ENCODE assay signal across 22 mouse cellular contexts in genomic region chr13:91690118-91690517, GRCm38 (mm10). TPM values are rescaled to one million over a fixed set of nuclear protein-coding genes. Genes with fewer than 3 reads are reported as not detected.
DNase-seq lines count a peak whose midpoint lies in the region; ATAC-seq and TF ChIP-seq lines count a peak whose summit lies in the region.
"Had no signal": no experiment of that assay in that cellular context is flagged by ENCODE, and none has a peak within 500 bp of the region (broad histone marks: within the 10 kb centered on the region; RNA-seq: fewer than 3 reads in every experiment).

No protein-coding gene starts in this region.

- H3K36me3 ChIP-seq in heart, adult 2 months (ENCODE audit: control insufficient read depth, insufficient read depth, low read length), result peaks cover 3% of the 10 kb centered on the region; the same call in 1 of the 2 replicates
- peaks cover 8% of the 10 kb centered on the region; the same call in 1 of the 2 replicates for H3K36me3 ChIP-seq in midbrain, embryonic 15.5 days (replicated peaks)
- H3K36me3 ChIP-seq in midbrain, embryonic 11.5 days (ENCODE audit: control insufficient read depth, insufficient read depth, low read length), result 0 out of 2 replicates have a peak, but pooled peaks cover 4% of the 10 kb centered on the region
- 0 out of 2 replicates have a peak, but pooled peaks cover 3% of the 10 kb centered on the region for H3K36me3 ChIP-seq in intestine, embryonic 16.5 days (ENCODE audit: control insufficient read depth, insufficient read depth, low read length)

- H3K27ac ChIP-seq in heart, adult 2 months, result no peak overlapping the region
- no peak overlapping the region for H3K27ac ChIP-seq in midbrain, embryonic 15.5 days
- H3K27ac ChIP-seq in midbrain, embryonic 11.5 days (ENCODE audit: low read depth, low read length), result no peak overlapping the region
- H3K27ac ChIP-seq in intestine, embryonic 16.5 days (ENCODE audit: low read length), result no peak overlapping the region
- H3K27ac ChIP-seq: forebrain, embryonic 13.5 days; forebrain, embryonic 15.5 days had no signal

- 85% methylated on average over 5 of the region's 5 CpGs for whole genome bisulfite sequencing in heart, adult 2 months
- 89% methylated on average over 5 of the region's 5 CpGs for WGBS in midbrain, embryonic 15.5 days
- WGBS in midbrain, embryonic 11.5 days, result 92% methylated on average over 5 of the region's 5 CpGs
- 80% methylated on average over 5 of the region's 5 CpGs for WGBS in intestine, embryonic 16.5 days

- H3K4me3 ChIP-seq in heart, adult 2 months, result no peak overlapping the region
- no peak overlapping the region for H3K4me3 ChIP-seq in midbrain, embryonic 15.5 days
- no peak overlapping the region for H3K4me3 ChIP-seq in midbrain, embryonic 11.5 days (ENCODE audit: low read depth, low read length)
- no peak overlapping the region for H3K4me3 ChIP-seq in intestine, embryonic 16.5 days (ENCODE audit: low read length)
- H3K4me3 ChIP-seq: forebrain, embryonic 13.5 days; forebrain, embryonic 15.5 days had no signal

- DNase-seq in heart, adult 11 months, result peak; percentile 70
- no peak for DNase-seq in heart, adult 2 months
- no peak for DNase-seq in midbrain, embryonic 11.5 days (ENCODE audit: low spot score, missing footprints)
- DNase-seq in frontal cortex, postnatal 25 days (ENCODE audit: low spot score in 2 of 2), result no peak
- no peak for DNase-seq in cerebellum, adult 18-20 months
- DNase-seq: adrenal gland, adult 2 months; adrenal gland, postnatal 10 days; adrenal gland, postnatal 25 days; cerebellum, adult 11 months; cerebellum, adult 2 months; cerebellum, adult 9-10 months; cerebellum, postnatal 10 days; cerebellum, postnatal 25 days; forebrain, postnatal 0 days had no signal

- intact Hi-C loops in heart, adult 2 months (cut with DNase I), result no loop called here

- TF ChIP-seq CTCF in heart, adult 2 months (IDR thresholded peaks at IDR 0.05), result no peak

- no peak for TF ChIP-seq EP300 in heart, adult 2 months (IDR thresholded peaks at IDR 0.05; ENCODE audit: insufficient read depth, low read depth, low read length)

- no peak for TF ChIP-seq POLR2A in heart, adult 2 months (IDR thresholded peaks at IDR 0.05; ENCODE audit: insufficient read depth, low read depth, low read length)

- H3K9ac ChIP-seq in heart, adult 2 months (ENCODE audit: low read depth, low read length), result no peak overlapping the region
- no peak overlapping the region for H3K9ac ChIP-seq in midbrain, embryonic 15.5 days
- H3K9ac ChIP-seq in midbrain, embryonic 11.5 days (ENCODE audit: low read length), result no peak overlapping the region
- H3K9ac ChIP-seq in intestine, embryonic 16.5 days (ENCODE audit: low read depth, low read length), result no peak overlapping the region
- H3K9ac ChIP-seq: forebrain, embryonic 13.5 days; forebrain, embryonic 15.5 days; forebrain, postnatal 0 days had no signal

- H3K4me2 ChIP-seq in midbrain, embryonic 15.5 days, result no peak overlapping the region
- no peak overlapping the region for H3K4me2 ChIP-seq in midbrain, embryonic 11.5 days
- no peak overlapping the region for H3K4me2 ChIP-seq in intestine, embryonic 16.5 days (ENCODE audit: low read depth, low read length)
- H3K4me2 ChIP-seq: forebrain, embryonic 13.5 days; forebrain, embryonic 15.5 days had no signal

- 0 out of 2 replicates have a peak, but pooled peaks have one; percentile 14 for ATAC-seq in midbrain, embryonic 15.5 days (replicated peaks)
- no peak for ATAC-seq in midbrain, embryonic 11.5 days (ENCODE audit: low FRiP score)
- peak; percentile 62; the same call in 1 of the 2 replicates for ATAC-seq in intestine, embryonic 16.5 days
- ATAC-seq: forebrain, embryonic 13.5 days; forebrain, embryonic 15.5 days had no signal

- no peaks in the 10 kb centered on the region for H3K79me2 ChIP-seq in heart, adult 2 months (replicated peaks; ENCODE audit: control insufficient read depth, insufficient read depth, low read length)

- peaks cover 2% of the 10 kb centered on the region; the same call in 1 of the 2 replicates for H3K4me1 ChIP-seq in heart, adult 2 months (ENCODE audit: control insufficient read depth, insufficient read depth, low read length)
- H3K4me1 ChIP-seq in midbrain, embryonic 15.5 days, result no peaks in the 10 kb centered on the region
- no peaks in the 10 kb centered on the region for H3K4me1 ChIP-seq in midbrain, embryonic 11.5 days (ENCODE audit: control insufficient read depth, insufficient read depth, low read length)
- no peaks in the 10 kb centered on the region for H3K4me1 ChIP-seq in intestine, embryonic 16.5 days (ENCODE audit: control insufficient read depth, insufficient read depth, low read length)
- H3K4me1 ChIP-seq: forebrain, embryonic 13.5 days; forebrain, embryonic 15.5 days had no signal

- H3K9me3 ChIP-seq in midbrain, embryonic 15.5 days, result no peaks in the 10 kb centered on the region
- H3K9me3 ChIP-seq in midbrain, embryonic 11.5 days (ENCODE audit: control insufficient read depth, low read length), result no peaks in the 10 kb centered on the region
- no peaks in the 10 kb centered on the region for H3K9me3 ChIP-seq in intestine, embryonic 16.5 days (ENCODE audit: control insufficient read depth, low read length)
- H3K9me3 ChIP-seq: forebrain, embryonic 15.5 days had no signal

- no peaks in the 10 kb centered on the region for H3K27me3 ChIP-seq in heart, adult 2 months (ENCODE audit: control insufficient read depth, insufficient read depth, low read length)
- H3K27me3 ChIP-seq in midbrain, embryonic 15.5 days (replicated peaks), result no peaks in the 10 kb centered on the region
- no peaks in the 10 kb centered on the region for H3K27me3 ChIP-seq in midbrain, embryonic 11.5 days (ENCODE audit: control insufficient read depth, insufficient read depth, low read length)
- no peaks in the 10 kb centered on the region for H3K27me3 ChIP-seq in intestine, embryonic 16.5 days (replicated peaks; ENCODE audit: control insufficient read depth, insufficient read depth, low read length)
- H3K27me3 ChIP-seq: forebrain, embryonic 13.5 days; forebrain, embryonic 15.5 days had no signal

RNA-seq across cellular contexts. Expression of gene Acot12, which starts 51.2 kb away (rescaled TPM):
- not detected for total RNA-seq in heart, adult 2 months (2021)
- polyA plus RNA-seq in heart, adult 2 months (2012; rRNA removed), result 0.06 and 0.16 TPM in 2 replicates
- polyA plus RNA-seq in midbrain, embryonic 15.5 days (2015; fragmentation: Nextera tagmentation; extraction: Ambion mirVana), result 0.19 TPM in 1 of 2 replicates, not detected in the other
- not detected in 2 replicates for polyA plus RNA-seq in midbrain, embryonic 11.5 days (2014; fragmentation: Nextera tagmentation; extraction: Ambion mirVana)
- polyA plus RNA-seq in intestine, embryonic 16.5 days (2015; fragmentation: Nextera tagmentation; extraction: Ambion mirVana), result 0.53 and 0.87 TPM in 2 replicates
- total RNA-seq: ES-E14, MEL had no signal
- polyA plus RNA-seq: adrenal gland, adult 2 months; embryonic facial prominence, embryonic 11.5 days; forebrain, embryonic 11.5 days; forebrain, embryonic 13.5 days; forebrain, embryonic 15.5 days had no signal
